Mouse (Mus musculus): Measurements from ENCODE around the gene Pola1. TPM values are rescaled to one million over a fixed set of nuclear protein-coding genes. Genes with fewer than 3 reads are reported as not detected.

Pola1 gene
- polyA plus RNA-seq, 1 experiment from 2014 or later, result 30.3 TPM

DNA sequence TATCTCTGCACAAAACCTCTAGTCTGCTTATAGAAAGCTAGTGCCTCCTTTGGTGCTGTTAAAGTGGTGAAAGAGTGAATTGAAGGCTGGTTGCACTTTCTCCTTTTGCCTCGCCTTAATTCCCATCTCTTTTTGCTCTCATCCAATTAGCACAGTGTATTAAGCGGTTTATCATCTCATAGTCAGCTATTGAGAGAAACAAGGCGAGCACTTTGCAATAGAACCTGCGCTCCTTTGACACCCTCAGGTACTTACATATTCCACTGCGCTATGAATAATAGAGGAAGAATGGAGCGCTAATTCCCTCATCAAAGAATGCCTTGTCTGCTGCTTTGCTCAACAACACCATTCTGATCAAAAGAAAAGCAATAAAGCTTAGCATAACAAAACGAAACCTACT, 330.2 kb downstream of the Pola1 start:
- WGBS, result 12% methylated on average over 7 of the region's 7 CpGs
- Histone ChIP-seq H3K4me1 (replicated peaks) (no peaks in the 10 kb centered on the region; the same call in 1 of the 2 replicates), H3K27ac (no peak overlapping the region), H3K36me3 (no peaks in the 10 kb centered on the region), H3K9ac (replicated peaks) (no peak overlapping the region), H3K9me3 (no peaks in the 10 kb centered on the region), H3K27me3 (peaks cover 67% of the 10 kb centered on the region), H3K4me2 (no peak overlapping the region), H3K4me3 (replicated peaks) (no peak overlapping the region)
- no peak for ATAC-seq (ENCODE audit: insufficient number of reproducible peaks, insufficient read depth, low FRiP score, low TSS enrichment, low read depth)

DNA sequence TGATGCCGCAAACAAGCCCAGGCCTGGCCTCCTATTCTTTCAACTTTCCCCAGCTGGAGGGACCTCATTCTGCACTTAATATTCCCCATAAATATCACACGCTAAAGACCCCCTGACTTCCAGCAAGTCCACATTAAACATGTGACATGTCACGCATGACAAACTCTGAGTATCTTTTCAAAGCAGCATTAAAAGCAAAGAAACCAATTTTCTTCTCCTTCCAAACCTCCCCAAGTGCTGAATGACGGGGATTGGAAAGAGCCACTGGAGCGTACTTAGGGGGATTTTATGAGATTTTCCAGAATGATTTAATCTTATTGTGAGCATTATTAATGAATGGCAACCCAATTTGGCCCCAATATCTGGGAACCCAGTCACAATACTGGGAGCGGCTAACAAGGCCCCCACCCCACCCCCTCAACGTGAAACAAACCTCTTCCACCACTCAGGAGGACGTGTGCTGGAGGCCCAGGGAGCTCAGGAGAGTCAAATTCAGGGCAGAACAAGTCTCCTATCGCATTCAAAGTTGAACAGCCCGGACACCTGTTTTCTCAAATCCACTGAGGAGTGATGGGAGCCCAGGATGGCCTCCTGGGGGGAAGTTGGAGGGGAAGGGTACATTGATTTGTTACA, 331.7 kb downstream of the Pola1 start:
- Histone ChIP-seq H3K27ac (no peak overlapping the region), H3K36me3 (no peaks in the 10 kb centered on the region), H3K4me2 (no peak overlapping the region), H3K4me3 (replicated peaks) (no peak overlapping the region), H3K27me3 (peaks cover 81% of the 10 kb centered on the region), H3K9me3 (no peaks in the 10 kb centered on the region), H3K9ac (replicated peaks) (no peak overlapping the region), H3K4me1 (replicated peaks) (no peaks in the 10 kb centered on the region; the same call in 1 of the 2 replicates)
- 22% methylated on average over 10 of the region's 10 CpGs for WGBS
- no peak for ATAC-seq (ENCODE audit: insufficient number of reproducible peaks, insufficient read depth, low FRiP score, low TSS enrichment, low read depth)

DNA sequence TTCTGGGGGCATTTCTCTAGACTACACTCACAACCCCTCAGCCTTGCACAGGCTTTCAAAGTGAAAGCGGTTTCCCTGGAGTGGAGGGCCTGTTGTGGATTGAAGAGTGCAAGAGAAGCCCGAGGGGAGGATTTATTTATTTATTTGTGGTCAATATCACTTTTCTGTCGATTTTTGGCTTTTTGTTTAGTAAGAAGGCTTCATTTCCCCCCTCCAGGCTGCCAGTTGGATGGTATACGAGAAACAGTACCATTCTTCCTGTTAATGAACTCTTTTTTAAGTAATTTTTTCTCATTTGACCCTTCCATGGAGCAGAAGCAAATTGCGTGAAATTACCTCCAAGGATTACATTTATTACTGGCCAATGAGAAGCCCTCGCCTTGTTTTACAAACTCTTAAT, 332.2 kb downstream of the Pola1 start:
- Histone ChIP-seq H3K4me2 (no peak overlapping the region), H3K27me3 (peaks cover 86% of the 10 kb centered on the region), H3K4me1 (replicated peaks) (no peaks in the 10 kb centered on the region; the same call in 1 of the 2 replicates), H3K36me3 (no peaks in the 10 kb centered on the region), H3K27ac (no peak overlapping the region), H3K9ac (replicated peaks) (no peak overlapping the region), H3K9me3 (no peaks in the 10 kb centered on the region), H3K4me3 (replicated peaks) (0 out of 2 replicates have a peak overlapping the region, but pooled peaks have one; percentile 19)
- 18% methylated on average over 6 of the region's 6 CpGs for WGBS
- ATAC-seq (ENCODE audit: insufficient number of reproducible peaks, insufficient read depth, low FRiP score, low TSS enrichment, low read depth), result no peak

DNA sequence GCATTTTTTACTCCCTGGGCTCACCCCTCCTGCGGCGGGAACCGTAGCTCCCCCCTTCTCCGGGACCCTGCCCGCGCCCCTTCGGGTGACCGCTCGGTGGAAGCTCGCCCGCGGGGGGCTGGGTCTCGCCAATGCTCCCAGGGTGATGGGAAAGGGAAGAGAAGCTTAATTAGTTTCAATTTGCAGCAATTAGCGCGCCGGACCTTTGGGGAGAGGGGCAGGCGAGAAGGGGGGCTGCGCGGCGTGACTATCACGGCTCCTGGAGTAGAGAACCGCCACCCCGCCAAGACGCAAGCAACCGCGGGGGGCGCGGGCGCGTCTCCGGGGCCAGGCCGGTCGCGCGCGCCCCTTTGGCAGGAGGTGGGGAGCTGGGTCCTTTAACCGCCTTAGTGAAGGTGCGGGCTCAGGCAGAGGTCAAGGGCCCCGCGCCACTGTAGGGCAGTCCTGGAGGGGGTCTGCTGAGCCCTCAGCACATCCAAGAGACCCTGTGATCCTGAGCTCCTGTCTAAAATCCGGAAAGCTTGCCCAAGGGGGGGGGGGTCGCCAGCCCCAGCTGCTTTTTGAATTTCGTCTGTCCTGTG, 332.8 kb downstream of the Pola1 start:
- no peaks in the 10 kb centered on the region; the same call in 1 of the 2 replicates for H3K4me1 ChIP-seq (replicated peaks)
- H3K27me3 ChIP-seq, result peaks cover 89% of the 10 kb centered on the region
- no peak overlapping the region for H3K9ac ChIP-seq (replicated peaks)
- H3K9me3 ChIP-seq, result no peaks in the 10 kb centered on the region
- 19% methylated on average over 41 of the region's 43 CpGs for WGBS
- peak overlapping the region; percentile 42 for H3K4me2 ChIP-seq
- peak overlapping the region; percentile 19; the same call in 1 of the 2 replicates for H3K4me3 ChIP-seq (replicated peaks)
- no peak for ATAC-seq (ENCODE audit: insufficient number of reproducible peaks, insufficient read depth, low FRiP score, low TSS enrichment, low read depth)
- H3K27ac ChIP-seq, result no peak overlapping the region
- H3K36me3 ChIP-seq, result no peaks in the 10 kb centered on the region

DNA sequence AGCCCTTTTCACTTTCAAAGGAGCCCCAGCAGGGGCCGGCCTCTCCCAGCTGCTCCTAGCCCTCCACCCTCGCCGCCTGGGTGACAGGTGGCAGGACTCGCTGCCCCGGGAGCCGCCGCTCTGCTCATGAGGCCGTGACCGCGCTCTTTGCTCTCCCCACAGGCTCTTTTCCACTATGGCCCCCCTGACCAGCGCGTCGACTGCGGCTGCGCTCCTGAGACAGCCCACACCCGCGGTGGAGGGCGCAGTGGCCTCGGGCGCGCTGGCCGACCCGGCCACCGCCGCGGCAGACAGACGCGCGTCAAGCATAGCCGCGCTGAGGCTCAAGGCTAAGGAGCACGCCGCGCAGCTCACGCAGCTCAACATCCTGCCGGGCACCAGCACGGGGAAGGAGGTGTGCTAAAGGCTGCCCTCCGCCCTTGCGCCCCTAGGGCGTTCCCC, 334.9 kb downstream of the Pola1 start:
- H3K27me3 ChIP-seq, result peaks cover 90% of the 10 kb centered on the region
- H3K27ac ChIP-seq, result no peak overlapping the region
- 8% methylated on average over 40 of the region's 40 CpGs for WGBS
- peak; percentile 24; the same call in 1 of the 2 replicates for ATAC-seq (ENCODE audit: insufficient number of reproducible peaks, insufficient read depth, low FRiP score, low TSS enrichment, low read depth)
- no peaks in the 10 kb centered on the region for H3K9me3 ChIP-seq
- H3K4me2 ChIP-seq, result peak overlapping the region; percentile 37
- no peak overlapping the region for H3K9ac ChIP-seq (replicated peaks)
- no peaks in the 10 kb centered on the region; the same call in 1 of the 2 replicates for H3K4me1 ChIP-seq (replicated peaks)
- H3K36me3 ChIP-seq, result no peaks in the 10 kb centered on the region
- H3K4me3 ChIP-seq (replicated peaks), result peak overlapping the region; percentile 21; the same call in 1 of the 2 replicates

DNA sequence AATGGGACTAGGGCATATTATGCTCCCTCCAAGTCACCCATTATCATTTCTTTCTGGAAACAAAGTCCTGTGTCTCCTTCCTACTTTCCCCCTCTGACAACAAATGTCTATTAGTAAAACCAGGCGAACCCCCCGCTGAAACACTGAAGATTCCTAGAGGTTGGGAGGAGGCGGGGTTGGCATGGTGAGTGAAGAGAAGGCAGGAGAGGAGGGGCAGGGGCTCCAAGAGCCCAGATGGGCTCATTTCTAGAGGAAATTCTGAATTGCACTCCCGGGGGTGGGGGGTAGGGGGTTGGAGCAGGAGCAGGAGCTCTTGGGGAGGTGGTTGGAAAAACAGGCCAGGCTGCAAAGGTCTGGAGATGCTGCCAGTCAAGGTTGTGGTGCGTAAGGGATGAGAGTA, 336.1 kb downstream of the Pola1 start:
- Histone ChIP-seq H3K4me1 (replicated peaks) (no peaks in the 10 kb centered on the region; the same call in 1 of the 2 replicates), H3K9me3 (no peaks in the 10 kb centered on the region)
- WGBS, result 18% methylated on average over 5 of the region's 5 CpGs

DNA sequence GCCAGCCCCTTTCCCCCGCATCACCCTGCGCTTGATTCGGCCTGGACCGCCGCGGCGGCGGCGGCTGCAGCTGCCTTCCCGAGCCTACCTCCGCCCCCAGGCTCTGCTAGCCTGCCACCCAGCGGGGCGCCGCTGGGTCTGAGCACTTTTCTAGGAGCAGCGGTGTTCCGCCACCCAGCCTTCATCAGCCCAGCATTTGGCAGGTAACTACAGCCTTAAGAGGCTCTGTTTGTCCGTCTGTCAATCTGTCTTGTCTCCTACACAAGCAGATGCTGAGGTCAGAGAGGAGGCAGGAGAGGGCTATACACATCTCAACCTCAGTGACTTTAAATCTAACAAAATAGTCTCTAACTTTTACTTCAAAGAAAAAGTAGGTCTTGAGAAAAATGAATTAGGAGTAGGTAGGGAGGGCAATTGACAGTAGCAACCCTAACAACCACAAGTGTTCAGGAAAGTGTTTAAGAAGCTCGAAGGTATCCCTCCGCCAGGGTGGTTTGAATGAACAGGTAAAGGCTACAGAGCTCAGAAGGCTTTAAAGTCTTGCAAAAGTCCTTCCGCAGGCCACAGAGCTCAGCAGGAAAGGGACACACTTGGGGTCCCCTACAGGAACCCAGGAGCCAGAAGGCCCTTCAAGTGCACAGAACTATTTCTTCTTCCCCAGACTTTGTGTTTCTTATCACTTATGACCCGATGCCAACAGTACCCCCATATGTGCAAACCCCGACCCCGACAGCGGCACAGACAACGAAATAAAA, 337.0 kb downstream of the Pola1 start:
- Histone ChIP-seq H3K4me2 (0 out of 2 replicates have a peak overlapping the region, but pooled peaks have one; percentile 19), H3K27me3 (peaks cover 92% of the 10 kb centered on the region), H3K36me3 (no peaks in the 10 kb centered on the region), H3K4me3 (replicated peaks) (peak overlapping the region; percentile 11; the same call in 1 of the 2 replicates), H3K27ac (no peak overlapping the region), H3K9ac (replicated peaks) (no peak overlapping the region), H3K4me1 (replicated peaks) (no peaks in the 10 kb centered on the region; the same call in 1 of the 2 replicates), H3K9me3 (no peaks in the 10 kb centered on the region)
- 18% methylated on average over 25 of the region's 25 CpGs for WGBS
- ATAC-seq (ENCODE audit: insufficient number of reproducible peaks, insufficient read depth, low FRiP score, low TSS enrichment, low read depth), result no peak

More for the DNA sequence above, 336.1 kb downstream of the Pola1 start:
- no peak for ATAC-seq (ENCODE audit: insufficient number of reproducible peaks, insufficient read depth, low FRiP score, low TSS enrichment, low read depth)
- Histone ChIP-seq H3K4me3 (replicated peaks) (no peak overlapping the region), H3K4me2 (no peak overlapping the region), H3K27ac (no peak overlapping the region), H3K36me3 (no peaks in the 10 kb centered on the region), H3K27me3 (peaks cover 92% of the 10 kb centered on the region), H3K9ac (replicated peaks) (no peak overlapping the region)

DNA sequence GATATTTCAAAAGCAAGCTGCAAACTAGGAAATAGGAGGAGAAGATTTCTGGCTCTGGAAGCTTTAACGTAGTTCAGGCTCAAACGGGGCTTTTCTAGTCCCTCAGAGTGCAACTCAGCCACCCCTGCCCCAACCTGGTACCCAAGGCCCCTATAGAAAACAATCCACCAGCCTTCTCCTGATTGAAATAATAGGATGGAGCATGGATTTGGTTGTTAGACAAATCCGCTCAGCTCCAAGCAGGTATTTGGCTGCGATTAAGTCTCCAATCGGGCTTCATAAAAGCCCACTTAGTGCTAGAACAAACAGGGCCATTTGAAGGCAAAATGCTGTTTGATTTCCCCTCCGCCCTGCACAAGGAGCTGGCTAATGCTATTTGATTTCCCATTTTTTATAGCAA, 339.9 kb downstream of the Pola1 start:
- H3K4me3 ChIP-seq (replicated peaks), result no peak overlapping the region
- H3K9me3 ChIP-seq, result no peaks in the 10 kb centered on the region
- no peak overlapping the region for H3K27ac ChIP-seq
- ATAC-seq (ENCODE audit: insufficient number of reproducible peaks, insufficient read depth, low FRiP score, low TSS enrichment, low read depth), result no peak
- no peak overlapping the region for H3K9ac ChIP-seq (replicated peaks)
- H3K4me2 ChIP-seq, result no peak overlapping the region
- H3K4me1 ChIP-seq (replicated peaks), result no peaks in the 10 kb centered on the region; the same call in 1 of the 2 replicates
- H3K36me3 ChIP-seq, result no peaks in the 10 kb centered on the region
- WGBS, result 15% methylated on average over 6 of the region's 6 CpGs
- H3K27me3 ChIP-seq, result peaks cover 94% of the 10 kb centered on the region

DNA sequence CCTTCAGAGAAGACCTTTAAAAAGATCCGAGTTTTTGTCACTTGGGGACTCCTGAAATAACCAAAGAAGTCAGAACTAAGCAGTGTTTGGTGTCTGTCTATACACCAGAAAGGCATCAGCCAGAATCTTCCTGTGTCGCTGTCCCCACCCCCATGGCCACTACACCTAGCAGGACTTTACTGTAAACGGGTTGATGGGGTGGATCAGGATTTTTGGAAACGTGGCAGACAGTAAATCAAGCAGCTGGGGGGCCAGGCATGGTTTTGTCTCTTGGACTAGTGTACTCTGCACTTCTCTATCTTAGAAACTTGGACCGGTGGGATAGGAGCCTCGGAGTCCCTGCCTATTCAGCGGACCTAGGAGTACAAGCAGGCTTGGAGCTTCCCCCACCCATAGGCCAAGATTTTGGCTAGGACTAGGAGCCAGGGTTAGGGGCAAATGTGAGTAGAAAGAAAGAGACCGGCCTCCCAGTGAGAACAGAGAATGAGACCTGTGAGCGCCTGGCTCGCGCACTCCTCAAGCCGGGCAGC, 342.0 kb downstream of the Pola1 start:
- no peak overlapping the region for H3K4me2 ChIP-seq
- no peaks in the 10 kb centered on the region for H3K4me1 ChIP-seq (replicated peaks)
- no peak for ATAC-seq (ENCODE audit: insufficient number of reproducible peaks, insufficient read depth, low FRiP score, low TSS enrichment, low read depth)
- no peaks in the 10 kb centered on the region for H3K36me3 ChIP-seq
- no peaks in the 10 kb centered on the region for H3K9me3 ChIP-seq
- no peak overlapping the region for H3K9ac ChIP-seq (replicated peaks)
- H3K4me3 ChIP-seq (replicated peaks), result no peak overlapping the region
- peaks cover 95% of the 10 kb centered on the region for H3K27me3 ChIP-seq
- 15% methylated on average over 12 of the region's 12 CpGs for WGBS
- no peak overlapping the region for H3K27ac ChIP-seq

DNA sequence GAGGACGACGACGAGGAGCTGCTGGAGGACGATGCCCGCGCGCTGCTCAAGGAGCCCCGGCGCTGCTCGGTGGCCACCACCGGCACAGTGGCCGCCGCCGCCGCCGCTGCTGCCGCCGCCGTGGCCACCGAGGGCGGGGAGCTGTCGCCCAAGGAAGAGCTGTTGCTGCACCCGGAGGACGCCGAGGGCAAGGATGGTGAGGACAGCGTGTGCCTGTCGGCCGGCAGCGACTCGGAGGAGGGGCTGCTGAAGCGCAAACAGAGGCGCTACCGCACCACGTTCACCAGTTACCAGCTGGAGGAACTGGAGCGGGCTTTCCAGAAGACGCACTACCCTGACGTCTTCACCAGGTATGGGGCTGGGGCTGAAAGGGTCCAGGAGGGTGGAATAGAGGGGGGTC, 342.9 kb downstream of the Pola1 start:
- peaks cover 95% of the 10 kb centered on the region for H3K27me3 ChIP-seq
- no peaks in the 10 kb centered on the region for H3K36me3 ChIP-seq
- H3K9ac ChIP-seq (replicated peaks), result no peak overlapping the region
- no peaks in the 10 kb centered on the region for H3K9me3 ChIP-seq
- peak overlapping the region; percentile 53 for H3K4me2 ChIP-seq
- H3K4me3 ChIP-seq (replicated peaks), result peak overlapping the region; percentile 32
- 18% methylated on average over 30 of the region's 37 CpGs for WGBS
- no peak overlapping the region for H3K27ac ChIP-seq
- ATAC-seq (ENCODE audit: insufficient number of reproducible peaks, insufficient read depth, low FRiP score, low TSS enrichment, low read depth), result no peak
- no peaks in the 10 kb centered on the region for H3K4me1 ChIP-seq (replicated peaks)

DNA sequence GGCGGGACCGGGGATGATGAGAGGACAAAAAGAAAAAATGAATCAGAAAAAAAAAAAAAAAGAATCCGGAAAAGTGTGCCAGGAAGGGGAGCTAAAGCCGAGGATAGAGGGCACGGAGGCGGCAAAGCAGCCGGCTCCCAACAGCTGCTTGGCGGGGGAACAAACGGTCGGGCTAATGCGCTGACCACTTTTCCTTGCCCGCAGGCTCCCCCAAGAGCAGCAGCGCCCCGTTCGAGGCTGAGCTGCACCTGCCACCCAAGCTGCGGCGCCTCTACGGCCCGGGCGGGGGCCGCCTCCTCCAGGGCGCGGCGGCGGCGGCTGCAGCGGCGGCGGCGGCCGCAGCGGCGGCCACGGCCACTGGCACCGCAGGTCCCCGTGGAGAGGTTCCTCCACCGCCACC, 343.6 kb downstream of the Pola1 start:
- H3K36me3 ChIP-seq, result no peaks in the 10 kb centered on the region
- no peak overlapping the region for H3K9ac ChIP-seq (replicated peaks)
- H3K27me3 ChIP-seq, result peaks cover 91% of the 10 kb centered on the region
- WGBS, result 19% methylated on average over 16 of the region's 37 CpGs
- ATAC-seq (ENCODE audit: insufficient number of reproducible peaks, insufficient read depth, low FRiP score, low TSS enrichment, low read depth), result no peak
- peak overlapping the region; percentile 53 for H3K4me2 ChIP-seq
- no peaks in the 10 kb centered on the region for H3K4me1 ChIP-seq (replicated peaks)
- no peak overlapping the region for H3K27ac ChIP-seq
- H3K4me3 ChIP-seq (replicated peaks), result peak overlapping the region; percentile 32
- H3K9me3 ChIP-seq, result no peaks in the 10 kb centered on the region

Data from limb, embryonic 12.5 days (tissue).